Mouse (Mus musculus) urinary bladder, postnatal 14 days (tissue): ENCODE data around the gene Gm10837.
"Not testable (repeated sequence)": the region's sequence is repeated elsewhere in the genome, so short reads cannot be mapped to it uniquely, and the experiment has no call there.

Source experiments
- DNase-seq: peaks from one replicate; pipeline ENCODE4 v3.0.0; 2021; ENCODE audit warnings: low spot score

Gene Gm10837

GRCm38 (mm10) chr14:122490441-122491328, at the start of gene Gm10837:
Gene Gm10837 (plus strand): TSS chr14:122490586.
- no peak for DNase-seq

GRCm38 (mm10) chr14:122449601-122450495, 40.5 kb upstream of the Gm10837 start:
- no peak for DNase-seq

- DNase-seq, result peak; percentile 10
Measured at GRCm38 (mm10) chr14:122450496-122451382, 39.6 kb upstream of the Gm10837 start, which contains the start of gene Gm5089. Gene Gm5089 (minus strand): TSS chr14:122451115.

GRCm38 (mm10) chr14:122451551-122452145, 38.7 kb upstream of the Gm10837 start:
- no peak for DNase-seq

GRCm38 (mm10) chr14:122452701-122453387, 37.5 kb upstream of the Gm10837 start:
- no peak for DNase-seq

- no peak for DNase-seq
Measured at GRCm38 (mm10) chr14:122453388-122453995, 36.9 kb upstream of the Gm10837 start.

GRCm38 (mm10) chr14:122453996-122454738, 36.2 kb upstream of the Gm10837 start:
- DNase-seq, result no peak

- DNase-seq, result no peak
Measured at GRCm38 (mm10) chr14:122454901-122455561, 35.4 kb upstream of the Gm10837 start.

- no peak for DNase-seq
Measured at GRCm38 (mm10) chr14:122455562-122455958, 34.8 kb upstream of the Gm10837 start.

- not testable (repeated sequence) for DNase-seq
Measured at GRCm38 (mm10) chr14:122459332-122459731, 31.1 kb upstream of the Gm10837 start.

GRCm38 (mm10) chr14:122459776-122460175, 30.6 kb upstream of the Gm10837 start:
- DNase-seq, result no peak

GRCm38 (mm10) chr14:122460226-122460625, 30.2 kb upstream of the Gm10837 start:
- no peak for DNase-seq

- no peak for DNase-seq
Measured at GRCm38 (mm10) chr14:122461500-122461899, 28.9 kb upstream of the Gm10837 start.

GRCm38 (mm10) chr14:122461966-122462365, 28.4 kb upstream of the Gm10837 start:
- no peak for DNase-seq

GRCm38 (mm10) chr14:122462689-122463079, 27.7 kb upstream of the Gm10837 start:
- DNase-seq, result no peak

- DNase-seq, result no peak
Measured at GRCm38 (mm10) chr14:122463080-122463691, 27.2 kb upstream of the Gm10837 start.

- DNase-seq, result not testable (repeated sequence)
Measured at GRCm38 (mm10) chr14:122463734-122464341, 26.5 kb upstream of the Gm10837 start.

- no peak for DNase-seq
Measured at GRCm38 (mm10) chr14:122464351-122464762, 26.0 kb upstream of the Gm10837 start.
